Mouse (Mus musculus): ENCODE results near the gene Med12l. TPM values are rescaled to one million over a fixed set of nuclear protein-coding genes. Genes with fewer than 3 reads are reported as not detected.
"Not testable (repeated sequence)": the region's sequence is repeated elsewhere in the genome, so short reads cannot be mapped to it uniquely, and the experiment has no call there.

Gene Med12l
- total and polyA plus RNA-seq, 3 experiments = 0.16 TPM; not detected in 2

DNA sequence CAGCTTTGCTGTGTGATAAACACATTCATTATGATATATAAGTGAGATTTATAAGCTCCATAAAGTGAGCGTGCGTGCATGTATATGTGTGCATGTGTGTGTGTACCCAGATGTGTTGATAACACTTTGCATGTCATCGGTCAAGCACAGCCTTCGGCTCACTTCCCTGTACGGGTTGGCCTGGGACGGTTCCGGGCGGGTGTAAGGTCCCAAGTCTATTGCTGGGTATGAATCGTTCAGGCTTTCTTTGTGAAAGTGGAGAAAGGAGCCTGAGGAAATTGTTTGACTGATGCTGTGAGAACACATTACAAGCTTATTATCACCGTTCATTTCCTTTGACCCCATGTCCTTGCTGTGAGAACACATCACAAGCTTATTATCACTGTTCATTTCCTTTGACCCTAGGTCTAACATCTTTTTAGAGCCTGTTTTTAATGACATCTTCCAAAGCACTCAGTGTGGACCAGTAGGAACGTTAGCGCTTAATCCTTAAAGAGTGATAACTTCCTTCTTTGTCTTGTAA, 133.4 kb downstream of the Med12l start:
- Histone ChIP-seq H3K36me3 (replicated peaks) (no peaks in the 10 kb centered on the region), H3K4me3 (ENCODE audit: low read depth, low read length) (no peak overlapping the region), H3K4me1 (ENCODE audit: insufficient read depth, low read depth, low read length) (no peaks in the 10 kb centered on the region), H3K27me3 (ENCODE audit: insufficient read depth, low read length) (no peaks in the 10 kb centered on the region), H3K9me3 (replicated peaks) (no peaks in the 10 kb centered on the region)
- no peak for TF ChIP-seq GATA1 (IDR thresholded peaks at IDR 0.05; ENCODE audit: borderline replicate concordance, low read length)
- no peak for TF ChIP-seq POLR2AphosphoS5 (IDR thresholded peaks at IDR 0.05; ENCODE audit: insufficient replicate concordance, low read depth, low read length)
- no peak for TF ChIP-seq TAL1 (conservative IDR thresholded peaks at IDR 0.05; ENCODE audit: low read depth, low read length)
- no peak for TF ChIP-seq CTCF (IDR thresholded peaks at IDR 0.05; ENCODE audit: low read depth, low read length)
- no peak for TF ChIP-seq GATA2 (IDR thresholded peaks at IDR 0.05; ENCODE audit: borderline replicate concordance, low read depth, low read length)
- ATAC-seq (ENCODE audit: extremely low read depth, insufficient number of reproducible peaks, low FRiP score, poor library complexity, severe bottlenecking) = no peak
- no peak for DNase-seq (ENCODE audit: low spot score)

DNA sequence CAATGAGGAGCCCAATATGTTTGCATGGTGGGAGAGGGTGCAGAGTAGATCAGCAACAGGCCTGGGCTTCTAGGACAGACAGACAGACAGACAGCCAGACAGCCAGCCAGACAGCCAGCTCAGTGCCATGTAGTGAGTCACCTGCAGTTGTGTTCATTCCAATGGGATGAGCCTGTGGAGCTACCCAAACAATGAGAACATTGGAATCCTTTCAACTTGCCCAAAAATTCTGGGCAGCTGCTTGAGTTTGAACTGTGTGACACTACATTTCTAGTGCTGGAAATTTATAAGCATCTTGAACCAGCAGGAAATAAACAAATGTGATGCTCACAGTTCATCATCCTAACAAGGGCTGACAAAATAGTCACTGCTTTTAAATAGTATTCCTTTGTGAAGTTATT, 134.0 kb downstream of the Med12l start:
- ATAC-seq (ENCODE audit: extremely low read depth, insufficient number of reproducible peaks, low FRiP score, poor library complexity, severe bottlenecking) (no peak), DNase-seq (ENCODE audit: low spot score) (no peak)
- H3K36me3 ChIP-seq (replicated peaks) = no peaks in the 10 kb centered on the region

DNA sequence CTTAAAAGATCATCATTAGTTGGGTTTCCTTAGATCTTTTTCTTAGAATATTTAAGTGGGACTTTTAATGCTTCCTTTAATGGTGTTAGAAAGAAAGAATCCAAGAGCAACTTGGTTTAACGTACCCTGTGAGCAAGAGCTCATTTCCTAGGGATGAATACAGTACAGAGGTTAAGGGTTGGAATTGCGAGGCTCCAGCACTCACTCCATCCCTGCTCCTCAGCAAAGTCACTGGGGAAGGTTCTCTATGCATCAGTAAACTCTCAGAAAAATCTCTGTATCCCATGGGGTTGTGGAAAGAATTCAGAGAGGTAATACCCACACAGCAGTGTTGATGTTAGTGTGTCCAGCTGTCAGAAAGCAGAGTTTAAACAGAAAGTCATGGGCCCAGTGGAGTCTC, 134.5 kb downstream of the Med12l start:
- Histone ChIP-seq H3K36me3 (replicated peaks) (no peaks in the 10 kb centered on the region), H3K4me3 (ENCODE audit: low read depth, low read length) (no peak overlapping the region), H3K27me3 (ENCODE audit: insufficient read depth, low read length) (no peaks in the 10 kb centered on the region), H3K9me3 (replicated peaks) (no peaks in the 10 kb centered on the region), H3K4me1 (ENCODE audit: insufficient read depth, low read depth, low read length) (no peaks in the 10 kb centered on the region)
- DNase-seq (ENCODE audit: low spot score) = no peak
- ATAC-seq (ENCODE audit: extremely low read depth, insufficient number of reproducible peaks, low FRiP score, poor library complexity, severe bottlenecking) = no peak
- no peak for TF ChIP-seq POLR2AphosphoS5 (IDR thresholded peaks at IDR 0.05; ENCODE audit: insufficient replicate concordance, low read depth, low read length)

More for the DNA sequence above, 134.0 kb downstream of the Med12l start:
- no peaks in the 10 kb centered on the region for H3K9me3 ChIP-seq (replicated peaks)
- no peak overlapping the region for H3K4me3 ChIP-seq (ENCODE audit: low read depth, low read length)
- TF ChIP-seq TAL1 (conservative IDR thresholded peaks at IDR 0.05; ENCODE audit: low read depth, low read length) (no peak), CTCF (IDR thresholded peaks at IDR 0.05; ENCODE audit: low read depth, low read length) (no peak), GATA1 (IDR thresholded peaks at IDR 0.05; ENCODE audit: borderline replicate concordance, low read length) (no peak), POLR2AphosphoS5 (IDR thresholded peaks at IDR 0.05; ENCODE audit: insufficient replicate concordance, low read depth, low read length) (no peak), GATA2 (IDR thresholded peaks at IDR 0.05; ENCODE audit: borderline replicate concordance, low read depth, low read length) (no peak)
- H3K4me1 ChIP-seq (ENCODE audit: insufficient read depth, low read depth, low read length) = no peaks in the 10 kb centered on the region
- no peaks in the 10 kb centered on the region for H3K27me3 ChIP-seq (ENCODE audit: insufficient read depth, low read length)

- not testable (repeated sequence) for H3K4me3 ChIP-seq (ENCODE audit: low read depth, low read length); H3K9me3 ChIP-seq (replicated peaks); ATAC-seq (ENCODE audit: extremely low read depth, insufficient number of reproducible peaks, low FRiP score, poor library complexity, severe bottlenecking); DNase-seq (ENCODE audit: low spot score); H3K27me3 ChIP-seq (ENCODE audit: insufficient read depth, low read length); H3K36me3 ChIP-seq (replicated peaks); H3K4me1 ChIP-seq (ENCODE audit: insufficient read depth, low read depth, low read length)
These were observed 135.3 kb downstream of the Med12l start for GRCm38 (mm10) chr3:59140941-59141340.

DNA sequence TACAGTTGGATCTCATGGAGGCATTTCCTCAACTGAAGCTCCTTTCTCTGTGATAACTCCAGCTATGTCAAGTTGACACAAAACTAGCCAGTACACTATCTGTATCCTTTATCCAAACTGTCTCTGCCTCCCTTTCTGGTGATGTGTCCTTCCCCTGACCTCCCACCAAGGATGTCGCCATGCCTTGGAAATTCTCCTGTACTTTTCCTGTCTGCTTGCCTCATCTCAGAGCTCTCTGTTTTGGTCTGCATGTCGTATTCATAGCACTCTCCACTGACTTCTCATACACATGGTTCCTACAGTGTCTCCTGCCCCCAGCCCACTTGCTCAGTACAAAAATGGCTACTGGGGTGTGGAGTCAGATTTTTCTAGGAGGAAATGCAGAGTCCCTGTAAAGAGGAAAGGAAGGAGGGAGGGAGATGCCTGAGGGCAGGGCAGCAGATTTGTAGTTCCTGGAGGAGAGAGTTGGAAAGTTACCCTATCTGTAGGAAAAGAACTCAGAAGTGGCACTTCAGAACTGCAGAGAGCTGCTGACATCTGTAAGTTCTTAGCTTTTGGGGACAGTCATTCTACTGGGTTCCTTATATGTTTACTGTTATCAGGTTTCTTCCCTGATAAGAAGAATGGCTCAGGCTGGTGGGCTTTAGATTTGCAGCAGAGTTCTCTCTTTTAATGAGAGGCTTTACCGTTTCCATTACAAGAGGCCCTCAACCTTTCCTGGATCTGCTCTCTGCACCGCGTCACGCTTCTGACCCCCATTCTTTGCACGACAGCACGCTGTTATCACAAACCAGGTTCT, 136.1 kb downstream of the Med12l start:
- ATAC-seq (ENCODE audit: extremely low read depth, insufficient number of reproducible peaks, low FRiP score, poor library complexity, severe bottlenecking) (no peak), DNase-seq (ENCODE audit: low spot score) (no peak)
- H3K4me3 ChIP-seq (ENCODE audit: low read depth, low read length) = no peak overlapping the region
- no peaks in the 10 kb centered on the region for H3K4me1 ChIP-seq (ENCODE audit: insufficient read depth, low read depth, low read length)
- H3K9me3 ChIP-seq (replicated peaks) = no peaks in the 10 kb centered on the region
- no peaks in the 10 kb centered on the region for H3K36me3 ChIP-seq (replicated peaks)
- TF ChIP-seq GATA2 (IDR thresholded peaks at IDR 0.05; ENCODE audit: borderline replicate concordance, low read depth, low read length) = no peak
- TF ChIP-seq POLR2AphosphoS5 (IDR thresholded peaks at IDR 0.05; ENCODE audit: insufficient replicate concordance, low read depth, low read length) = no peak
- TF ChIP-seq TAL1 (conservative IDR thresholded peaks at IDR 0.05; ENCODE audit: low read depth, low read length) = no peak
- TF ChIP-seq CTCF (IDR thresholded peaks at IDR 0.05; ENCODE audit: low read depth, low read length) = no peak
- TF ChIP-seq GATA1 (IDR thresholded peaks at IDR 0.05; ENCODE audit: borderline replicate concordance, low read length) = no peak
- H3K27me3 ChIP-seq (ENCODE audit: insufficient read depth, low read length) = no peaks in the 10 kb centered on the region

- TF ChIP-seq TAL1 (conservative IDR thresholded peaks at IDR 0.05; ENCODE audit: low read depth, low read length) = no peak
- no peak for TF ChIP-seq GATA2 (IDR thresholded peaks at IDR 0.05; ENCODE audit: borderline replicate concordance, low read depth, low read length)
- Histone ChIP-seq H3K27me3 (ENCODE audit: insufficient read depth, low read length) (0 out of 2 replicates have a peak, but pooled peaks cover 2% of the 10 kb centered on the region), H3K4me3 (ENCODE audit: low read depth, low read length) (no peak overlapping the region), H3K36me3 (replicated peaks) (no peaks in the 10 kb centered on the region), H3K4me1 (ENCODE audit: insufficient read depth, low read depth, low read length) (no peaks in the 10 kb centered on the region), H3K9me3 (replicated peaks) (no peaks in the 10 kb centered on the region)
- DNase-seq (ENCODE audit: low spot score) = no peak
- no peak for ATAC-seq (ENCODE audit: extremely low read depth, insufficient number of reproducible peaks, low FRiP score, poor library complexity, severe bottlenecking)
These were observed 139.6 kb downstream of the Med12l start for GRCm38 (mm10) chr3:59145194-59145593.

DNA sequence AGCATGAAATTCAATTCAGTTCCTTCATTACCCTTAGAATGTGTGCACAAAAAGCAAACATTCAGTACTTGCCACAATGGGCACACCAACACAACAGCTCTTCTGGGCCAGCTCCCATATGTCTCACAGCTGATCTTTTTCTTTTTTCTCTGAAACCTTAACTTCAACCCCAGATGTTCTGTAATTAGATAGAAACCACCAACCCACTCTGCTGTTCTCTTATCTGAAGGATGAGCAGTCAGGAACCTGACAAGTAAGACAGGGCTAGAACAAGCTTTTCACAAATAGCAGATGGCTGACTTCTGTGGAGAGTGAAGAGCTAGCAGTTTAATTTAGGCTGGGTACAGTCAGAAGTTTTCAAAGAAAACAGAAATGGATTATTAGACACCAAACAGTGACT, 144.0 kb downstream of the Med12l start:
- no peak overlapping the region for H3K4me3 ChIP-seq (ENCODE audit: low read depth, low read length)
- no peaks in the 10 kb centered on the region for H3K9me3 ChIP-seq (replicated peaks)
- no peak for TF ChIP-seq CTCF (IDR thresholded peaks at IDR 0.05; ENCODE audit: low read depth, low read length)
- ATAC-seq (ENCODE audit: extremely low read depth, insufficient number of reproducible peaks, low FRiP score, poor library complexity, severe bottlenecking) (no peak), DNase-seq (ENCODE audit: low spot score) (no peak)
- H3K36me3 ChIP-seq (replicated peaks) = no peaks in the 10 kb centered on the region
- peaks cover 5% of the 10 kb centered on the region; the same call in 1 of the 2 replicates for H3K27me3 ChIP-seq (ENCODE audit: insufficient read depth, low read length)
- H3K4me1 ChIP-seq (ENCODE audit: insufficient read depth, low read depth, low read length) = no peaks in the 10 kb centered on the region
